Mouse (Mus musculus) ES-CJ7 (cell line): Measurements from ENCODE around the gene Rabep2.

Experiments
- DNase-seq: peaks from one replicate; pipeline ENCODE4 v3.0.0; 2011; ENCODE audit warnings: low read depth, low spot score

Rabep2 gene

GRCm38 (mm10) chr7:126494120-126494519 is 65.6 kb downstream of the Rabep2 start:
- DNase-seq = no peak

DNA sequence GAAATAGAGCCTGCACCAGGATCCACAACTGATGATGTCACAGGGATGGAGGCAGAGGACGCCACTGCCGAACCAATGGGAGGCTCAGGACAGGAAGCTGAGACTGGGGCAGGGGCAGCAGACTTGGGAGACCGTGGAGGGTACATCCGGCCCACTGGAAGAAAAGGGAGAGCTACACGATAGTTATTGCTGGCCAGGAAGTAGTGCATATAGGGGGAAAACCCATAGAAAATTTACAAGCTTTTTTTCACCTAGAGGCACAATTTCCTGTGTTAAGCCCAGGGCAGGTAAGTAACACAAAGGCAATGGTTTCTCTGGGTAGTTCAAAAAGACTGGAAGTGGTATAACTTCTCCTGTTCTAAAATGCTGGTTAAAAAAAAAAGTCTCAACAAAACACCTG is 67.9 kb downstream of the Rabep2 start:
- DNase-seq = no peak

- no peak for DNase-seq
These were observed 69.4 kb downstream of the Rabep2 start for GRCm38 (mm10) chr7:126497966-126498365.
